In genomic region chr14:99031337-99031873, GRCm38 (mm10) we compare ENCODE assay signal across 22 mouse cellular contexts. TPM values are rescaled to one million over a fixed set of nuclear protein-coding genes. Genes with fewer than 3 reads are reported as not detected.
DNase-seq lines count a peak whose midpoint lies in the region; ATAC-seq and TF ChIP-seq lines count a peak whose summit lies in the region.
"Had no signal": no experiment of that assay in that cellular context is flagged by ENCODE, and none has a peak within 500 bp of the region (broad histone marks: within the 10 kb centered on the region; RNA-seq: fewer than 3 reads in every experiment).

No protein-coding gene starts in this region.

- no peak overlapping the region for H3K27ac ChIP-seq in intestine, embryonic 14.5 days (ENCODE audit: low read depth)
- no peak overlapping the region for H3K27ac ChIP-seq in intestine, postnatal 0 days (ENCODE audit: low read depth, low read length)
- H3K27ac ChIP-seq in stomach, embryonic 14.5 days (ENCODE audit: low read length) = no peak overlapping the region
- H3K27ac ChIP-seq in stomach, postnatal 0 days (replicated peaks) = no peak overlapping the region
- H3K27ac ChIP-seq: heart, embryonic 10.5 days; left cerebral cortex, adult 2 months; limb, embryonic 12.5 days had no signal

- no peak overlapping the region for H3K4me2 ChIP-seq in intestine, embryonic 14.5 days (ENCODE audit: low read length)
- no peak overlapping the region for H3K4me2 ChIP-seq in intestine, postnatal 0 days (replicated peaks; ENCODE audit: low read depth)
- no peak overlapping the region for H3K4me2 ChIP-seq in stomach, embryonic 14.5 days (replicated peaks; ENCODE audit: low read depth, low read length)
- H3K4me2 ChIP-seq in stomach, postnatal 0 days (replicated peaks; ENCODE audit: low read depth) = no peak overlapping the region
- H3K4me2 ChIP-seq: limb, embryonic 12.5 days had no signal

- ATAC-seq in intestine, embryonic 14.5 days (replicated peaks; ENCODE audit: low FRiP score, low TSS enrichment, low read depth) = 0 out of 2 replicates have a peak, but pooled peaks have one; percentile 28
- ATAC-seq in intestine, postnatal 0 days = no peak
- peak; percentile 39; the same call in 1 of the 2 replicates for ATAC-seq in stomach, embryonic 14.5 days (ENCODE audit: insufficient number of reproducible peaks, insufficient read depth, low FRiP score, low read depth)
- no peak for ATAC-seq in stomach, postnatal 0 days (ENCODE audit: low FRiP score, low TSS enrichment)
- ATAC-seq in megakaryocyte progenitor cell, adult 5-6 weeks (replicated peaks; ENCODE audit: poor library complexity) = peak; percentile 27; the same call in 1 of the 2 replicates
- ATAC-seq: CD4-positive, CD25-positive, alpha-beta regulatory T cell, adult 4 months; inflammation-experienced regulatory T-cells, adult 6 months had no signal

- peaks cover 11% of the 10 kb centered on the region; the same call in 1 of the 2 replicates for H3K36me3 ChIP-seq in intestine, embryonic 14.5 days (ENCODE audit: control insufficient read depth, insufficient read depth, low read length)
- peaks cover 5% of the 10 kb centered on the region; the same call in 1 of the 2 replicates for H3K36me3 ChIP-seq in intestine, postnatal 0 days (ENCODE audit: control insufficient read depth, insufficient read depth)
- peaks cover 20% of the 10 kb centered on the region for H3K36me3 ChIP-seq in stomach, embryonic 14.5 days (ENCODE audit: control insufficient read depth, insufficient read depth, low read length)
- H3K36me3 ChIP-seq in stomach, postnatal 0 days (ENCODE audit: control insufficient read depth, insufficient read depth, low read length) = no peaks in the 10 kb centered on the region

- 86% methylated on average over 5 of the region's 5 CpGs for WGBS in intestine, embryonic 14.5 days
- 80% methylated on average over 5 of the region's 5 CpGs for WGBS in intestine, postnatal 0 days
- WGBS in stomach, embryonic 14.5 days = 90% methylated on average over 5 of the region's 5 CpGs
- 94% methylated on average over 5 of the region's 5 CpGs for WGBS in stomach, postnatal 0 days

- H3K4me3 ChIP-seq in intestine, embryonic 14.5 days (ENCODE audit: low read depth, low read length) = no peak overlapping the region
- no peak overlapping the region for H3K4me3 ChIP-seq in intestine, postnatal 0 days (ENCODE audit: low read depth, low read length)
- H3K4me3 ChIP-seq in stomach, embryonic 14.5 days (ENCODE audit: low read depth, low read length) = no peak overlapping the region
- no peak overlapping the region for H3K4me3 ChIP-seq in stomach, postnatal 0 days (ENCODE audit: low read depth, low read length)
- H3K4me3 ChIP-seq: heart, embryonic 10.5 days; left cerebral cortex, adult 2 months; limb, embryonic 12.5 days had no signal

- TF ChIP-seq EP300 in stomach, postnatal 0 days (optimal IDR thresholded peaks at IDR 0.05) = no peak

- DNase-seq in intestine, embryonic 14.5 days (ENCODE audit: low spot score) = peak; percentile 47
- no peak for DNase-seq in stomach, postnatal 0 days (ENCODE audit: low spot score)
- no peak for DNase-seq in thymus, postnatal 10 days (ENCODE audit: low spot score in 2 of 2)
- no peak for DNase-seq in urinary bladder, adult 2 months (ENCODE audit: low spot score)
- DNase-seq: cerebellum, adult 9-10 months; gastrocnemius, postnatal 36 days; heart, postnatal 14 days; kidney, postnatal 10 days; lung, adult 18-20 months; lung, postnatal 36 days; retina, postnatal 1 day; right cerebral cortex, postnatal 4 days; thymus, adult 18-20 months had no signal

- H3K9ac ChIP-seq in intestine, embryonic 14.5 days (ENCODE audit: low read length) = no peak overlapping the region
- H3K9ac ChIP-seq in intestine, postnatal 0 days (ENCODE audit: low read depth, low read length) = no peak overlapping the region
- no peak overlapping the region for H3K9ac ChIP-seq in stomach, embryonic 14.5 days (replicated peaks; ENCODE audit: low read depth, low read length)
- H3K9ac ChIP-seq in stomach, postnatal 0 days (ENCODE audit: low read length) = no peak overlapping the region
- H3K9ac ChIP-seq: limb, embryonic 12.5 days had no signal

- H3K27me3 ChIP-seq in intestine, embryonic 14.5 days (replicated peaks; ENCODE audit: control insufficient read depth, insufficient read depth, low read length) = no peaks in the 10 kb centered on the region
- H3K27me3 ChIP-seq in intestine, postnatal 0 days (replicated peaks; ENCODE audit: control insufficient read depth, insufficient read depth, low read length) = no peaks in the 10 kb centered on the region
- H3K27me3 ChIP-seq in stomach, embryonic 14.5 days (ENCODE audit: control insufficient read depth, insufficient read depth, low read length) = no peaks in the 10 kb centered on the region
- no peaks in the 10 kb centered on the region for H3K27me3 ChIP-seq in stomach, postnatal 0 days (ENCODE audit: control insufficient read depth, insufficient read depth, low read length)
- H3K27me3 ChIP-seq: limb, embryonic 12.5 days had no signal

- H3K9me3 ChIP-seq in intestine, embryonic 14.5 days (ENCODE audit: control insufficient read depth, low read length) = 0 out of 2 replicates have a peak, but pooled peaks cover 4% of the 10 kb centered on the region
- no peaks in the 10 kb centered on the region; the same call in 1 of the 2 replicates for H3K9me3 ChIP-seq in intestine, postnatal 0 days (ENCODE audit: control insufficient read depth)
- no peaks in the 10 kb centered on the region for H3K9me3 ChIP-seq in stomach, embryonic 14.5 days (ENCODE audit: control insufficient read depth, low read depth, low read length)
- H3K9me3 ChIP-seq in stomach, postnatal 0 days (ENCODE audit: control insufficient read depth, low read length) = no peaks in the 10 kb centered on the region
- H3K9me3 ChIP-seq: G1E; heart, embryonic 10.5 days; limb, embryonic 12.5 days had no signal

- no peak for TF ChIP-seq CTCF in intestine, postnatal 0 days (IDR thresholded peaks at IDR 0.05; ENCODE audit: low read depth)
- no peak for TF ChIP-seq CTCF in stomach, postnatal 0 days (IDR thresholded peaks at IDR 0.05; ENCODE audit: low read depth)

- H3K4me1 ChIP-seq in intestine, embryonic 14.5 days (replicated peaks; ENCODE audit: control insufficient read depth, insufficient read depth, low read length) = no peaks in the 10 kb centered on the region
- no peaks in the 10 kb centered on the region for H3K4me1 ChIP-seq in intestine, postnatal 0 days (replicated peaks; ENCODE audit: control insufficient read depth, insufficient read depth, low read length)
- H3K4me1 ChIP-seq in stomach, embryonic 14.5 days (ENCODE audit: control insufficient read depth, insufficient read depth, low read length) = no peaks in the 10 kb centered on the region
- H3K4me1 ChIP-seq in stomach, postnatal 0 days (replicated peaks; ENCODE audit: control insufficient read depth, insufficient read depth) = no peaks in the 10 kb centered on the region
- H3K4me1 ChIP-seq: limb, embryonic 12.5 days had no signal

RNA-seq across cellular contexts. Expression of gene Mzt1, which starts 14.5 kb away (rescaled TPM):
- 53.1 and 64.1 TPM in 2 replicates for polyA plus RNA-seq in intestine, embryonic 14.5 days (2014; fragmentation: Nextera tagmentation; extraction: Ambion mirVana)
- polyA plus RNA-seq in intestine, postnatal 0 days (2015; fragmentation: Nextera tagmentation; extraction: Ambion mirVana) = 46.2 and 46.9 TPM in 2 replicates
- 75.8 and 78.7 TPM in 2 replicates for polyA plus RNA-seq in stomach, embryonic 14.5 days (2014; fragmentation: Nextera tagmentation; extraction: Ambion mirVana)
- 52.8 and 55.8 TPM in 2 replicates for polyA plus RNA-seq in stomach, postnatal 0 days (2015; fragmentation: Nextera tagmentation; extraction: Ambion mirVana)
- 80.3 and 85.5 TPM in 2 replicates for total RNA-seq in megakaryocyte progenitor cell, adult 5-6 weeks (2015)
- 34.1 and 39.4 TPM in 2 replicates for total RNA-seq in megakaryocyte progenitor cell, adult 5-6 weeks (2017)
- polyA plus RNA-seq in urinary bladder, adult 2 months (2012; rRNA removed) = 34.4 and 36.6 TPM in 2 replicates

RNA-seq across cellular contexts. Expression of gene Bora, which starts 14.6 kb away (rescaled TPM):
- 69.4 and 76.9 TPM in 2 replicates for polyA plus RNA-seq in intestine, embryonic 14.5 days (2014; fragmentation: Nextera tagmentation; extraction: Ambion mirVana)
- polyA plus RNA-seq in intestine, postnatal 0 days (2015; fragmentation: Nextera tagmentation; extraction: Ambion mirVana) = 21.9 and 22.1 TPM in 2 replicates
- polyA plus RNA-seq in stomach, embryonic 14.5 days (2014; fragmentation: Nextera tagmentation; extraction: Ambion mirVana) = 70.7 and 74.0 TPM in 2 replicates
- 12.4 and 13.8 TPM in 2 replicates for polyA plus RNA-seq in stomach, postnatal 0 days (2015; fragmentation: Nextera tagmentation; extraction: Ambion mirVana)
- 46.1 and 53.0 TPM in 2 replicates for total RNA-seq in megakaryocyte progenitor cell, adult 5-6 weeks (2015)
- total RNA-seq in megakaryocyte progenitor cell, adult 5-6 weeks (2017) = 45.9 and 56.2 TPM in 2 replicates
- 3.6 and 3.9 TPM in 2 replicates for polyA plus RNA-seq in urinary bladder, adult 2 months (2012; rRNA removed)

RNA-seq across cellular contexts. Expression of gene Rpl36a-ps1, which starts 37.3 kb away (rescaled TPM):
- 2.6 TPM in 1 of 2 replicates, not detected in the other for polyA plus RNA-seq in intestine, embryonic 14.5 days (2014; fragmentation: Nextera tagmentation; extraction: Ambion mirVana)
- 3.4 and 4.4 TPM in 2 replicates for polyA plus RNA-seq in intestine, postnatal 0 days (2015; fragmentation: Nextera tagmentation; extraction: Ambion mirVana)
- polyA plus RNA-seq in stomach, embryonic 14.5 days (2014; fragmentation: Nextera tagmentation; extraction: Ambion mirVana) = 1.5 and 1.7 TPM in 2 replicates
- polyA plus RNA-seq in stomach, postnatal 0 days (2015; fragmentation: Nextera tagmentation; extraction: Ambion mirVana) = 3.2 and 3.6 TPM in 2 replicates
- total RNA-seq in megakaryocyte progenitor cell, adult 5-6 weeks (2015) = 40.1 and 57.4 TPM in 2 replicates
- 14.5 and 14.6 TPM in 2 replicates for total RNA-seq in megakaryocyte progenitor cell, adult 5-6 weeks (2017)
- 9.9 and 15.6 TPM in 2 replicates for polyA plus RNA-seq in urinary bladder, adult 2 months (2012; rRNA removed)

Comparison
In these comparisons a context has a peak if more than half of its experiments do, and no peak if none do; other contexts are left out.
1. ATAC-seq: peak in intestine, embryonic 14.5 days (single experiment), stomach, embryonic 14.5 days (single experiment) and megakaryocyte progenitor cell, adult 5-6 weeks (single experiment); none in intestine, postnatal 0 days (single experiment) and stomach, postnatal 0 days (single experiment).